13 mouse cellular contexts compared by ENCODE assay signal in genomic region chr6:134127996-134128395, GRCm38 (mm10).
DNase-seq lines count a peak whose midpoint lies in the region; ATAC-seq lines count a peak whose summit lies in the region.
"Had no signal": no experiment of that assay in that cellular context is flagged by ENCODE, and none has a peak within 500 bp of the region (broad histone marks: within the 10 kb centered on the region; RNA-seq: fewer than 3 reads in every experiment).

No protein-coding gene starts in this region.

- 81% methylated on average over 6 of the region's 6 CpGs for WGBS in hindbrain, embryonic 11.5 days
- 92% methylated on average over 6 of the region's 6 CpGs for WGBS in hindbrain, embryonic 10.5 days
- 41% methylated on average over 6 of the region's 6 CpGs for WGBS in forebrain, embryonic 13.5 days
- WGBS in limb, embryonic 12.5 days, result 48% methylated on average over 6 of the region's 6 CpGs
- 86% methylated on average over 6 of the region's 6 CpGs for WGBS in intestine, embryonic 15.5 days

- DNase-seq in hindbrain, embryonic 11.5 days (ENCODE audit: low spot score), result no peak
- DNase-seq in hindbrain, embryonic 10.5 days (ENCODE audit: low spot score), result no peak
- peak; percentile 38 for DNase-seq in kidney, adult 18-20 months
- DNase-seq in right cerebral cortex, postnatal 4 days, result no peak
- no peak for DNase-seq in cerebellum, adult 8-10 months
- DNase-seq: adrenal gland, adult 2 months; gastrocnemius, postnatal 10 days; lung, postnatal 4 days had no signal

- no peaks in the 10 kb centered on the region for H3K36me3 ChIP-seq in hindbrain, embryonic 11.5 days (ENCODE audit: control insufficient read depth, insufficient read depth, low read length)
- H3K36me3 ChIP-seq in hindbrain, embryonic 10.5 days, result peaks cover 38% of the 10 kb centered on the region
- H3K36me3 ChIP-seq in forebrain, embryonic 13.5 days (ENCODE audit: poor library complexity, severe bottlenecking), result peaks cover 5% of the 10 kb centered on the region; the same call in 1 of the 2 replicates
- H3K36me3 ChIP-seq in limb, embryonic 12.5 days, result peaks cover 14% of the 10 kb centered on the region; the same call in 1 of the 2 replicates
- H3K36me3 ChIP-seq in intestine, embryonic 15.5 days, result no peaks in the 10 kb centered on the region

- no peak overlapping the region for H3K4me2 ChIP-seq in hindbrain, embryonic 11.5 days (replicated peaks; ENCODE audit: low read depth, low read length)
- no peak overlapping the region for H3K4me2 ChIP-seq in forebrain, embryonic 13.5 days
- no peak overlapping the region for H3K4me2 ChIP-seq in limb, embryonic 12.5 days
- no peak overlapping the region for H3K4me2 ChIP-seq in intestine, embryonic 15.5 days (replicated peaks)
- H3K4me2 ChIP-seq: heart, embryonic 15.5 days had no signal

- no peak overlapping the region for H3K9ac ChIP-seq in hindbrain, embryonic 11.5 days (ENCODE audit: low read depth, low read length)
- no peak overlapping the region for H3K9ac ChIP-seq in forebrain, embryonic 13.5 days
- H3K9ac ChIP-seq in limb, embryonic 12.5 days (replicated peaks), result no peak overlapping the region
- H3K9ac ChIP-seq in intestine, embryonic 15.5 days, result no peak overlapping the region
- H3K9ac ChIP-seq: heart, embryonic 15.5 days; liver, embryonic 14.5 days had no signal

- no peak overlapping the region for H3K27ac ChIP-seq in hindbrain, embryonic 11.5 days (ENCODE audit: low read depth, low read length)
- H3K27ac ChIP-seq in hindbrain, embryonic 10.5 days, result no peak overlapping the region
- H3K27ac ChIP-seq in forebrain, embryonic 13.5 days, result no peak overlapping the region
- peak overlapping the region; percentile 32 for H3K27ac ChIP-seq in limb, embryonic 12.5 days
- no peak overlapping the region for H3K27ac ChIP-seq in intestine, embryonic 15.5 days
- H3K27ac ChIP-seq: liver, embryonic 14.5 days had no signal

- peak; percentile 49; the same call in 1 of the 2 replicates for ATAC-seq in hindbrain, embryonic 11.5 days (ENCODE audit: low FRiP score)
- peak; percentile 69 for ATAC-seq in forebrain, embryonic 13.5 days
- ATAC-seq in limb, embryonic 12.5 days (ENCODE audit: insufficient number of reproducible peaks, insufficient read depth, low FRiP score, low TSS enrichment, low read depth), result peak; percentile 74; the same call in 1 of the 2 replicates
- no peak for ATAC-seq in intestine, embryonic 15.5 days

- H3K4me3 ChIP-seq in hindbrain, embryonic 11.5 days (ENCODE audit: low read depth, low read length), result no peak overlapping the region
- H3K4me3 ChIP-seq in hindbrain, embryonic 10.5 days, result no peak overlapping the region
- H3K4me3 ChIP-seq in forebrain, embryonic 13.5 days, result no peak overlapping the region
- no peak overlapping the region for H3K4me3 ChIP-seq in limb, embryonic 12.5 days (replicated peaks)
- H3K4me3 ChIP-seq in intestine, embryonic 15.5 days (replicated peaks), result no peak overlapping the region
- H3K4me3 ChIP-seq: heart, embryonic 15.5 days had no signal

- H3K27me3 ChIP-seq in hindbrain, embryonic 11.5 days (ENCODE audit: control insufficient read depth, insufficient read depth, low read length), result no peaks in the 10 kb centered on the region
- no peaks in the 10 kb centered on the region for H3K27me3 ChIP-seq in hindbrain, embryonic 10.5 days (ENCODE audit: insufficient read depth, poor library complexity, severe bottlenecking)
- H3K27me3 ChIP-seq in forebrain, embryonic 13.5 days, result no peaks in the 10 kb centered on the region
- no peaks in the 10 kb centered on the region for H3K27me3 ChIP-seq in limb, embryonic 12.5 days
- H3K27me3 ChIP-seq in intestine, embryonic 15.5 days (replicated peaks), result no peaks in the 10 kb centered on the region
- H3K27me3 ChIP-seq: heart, embryonic 15.5 days had no signal

- no peaks in the 10 kb centered on the region for H3K9me3 ChIP-seq in hindbrain, embryonic 11.5 days (ENCODE audit: control insufficient read depth, low read length)
- H3K9me3 ChIP-seq in hindbrain, embryonic 10.5 days, result peaks cover 6% of the 10 kb centered on the region
- no peaks in the 10 kb centered on the region; the same call in 1 of the 2 replicates for H3K9me3 ChIP-seq in forebrain, embryonic 13.5 days (replicated peaks)
- no peaks in the 10 kb centered on the region for H3K9me3 ChIP-seq in limb, embryonic 12.5 days
- H3K9me3 ChIP-seq in intestine, embryonic 15.5 days, result no peaks in the 10 kb centered on the region
- H3K9me3 ChIP-seq: heart, embryonic 15.5 days had no signal

- H3K4me1 ChIP-seq in hindbrain, embryonic 11.5 days (replicated peaks; ENCODE audit: control insufficient read depth, insufficient read depth, low read length), result no peaks in the 10 kb centered on the region
- no peaks in the 10 kb centered on the region for H3K4me1 ChIP-seq in hindbrain, embryonic 10.5 days (replicated peaks)
- H3K4me1 ChIP-seq in forebrain, embryonic 13.5 days, result peaks cover 14% of the 10 kb centered on the region
- H3K4me1 ChIP-seq in limb, embryonic 12.5 days (replicated peaks), result peaks cover 15% of the 10 kb centered on the region
- H3K4me1 ChIP-seq in intestine, embryonic 15.5 days (replicated peaks), result no peaks in the 10 kb centered on the region
